In the genomic region with DNA sequence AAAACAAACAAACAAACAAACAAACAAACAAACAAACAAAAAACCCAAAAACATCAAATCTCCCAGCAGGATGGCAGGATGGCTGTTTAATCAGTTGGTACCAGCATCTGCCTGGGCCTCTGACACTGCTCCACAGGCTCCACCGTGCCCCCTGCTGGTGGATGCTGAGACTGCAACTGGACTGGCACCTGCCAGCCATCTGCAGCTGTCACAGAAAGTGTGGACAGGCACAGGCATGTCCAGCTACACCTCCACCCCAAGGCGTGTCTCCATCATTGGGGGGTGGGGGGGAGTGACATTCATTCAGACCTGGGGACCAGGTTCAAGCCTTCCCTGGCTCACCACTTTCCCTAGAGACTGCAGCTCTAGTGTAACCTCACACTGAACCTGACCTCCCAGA, we compare ENCODE assay signal across 8 mouse cellular contexts. TPM values are rescaled to one million over a fixed set of nuclear protein-coding genes. Genes with fewer than 3 reads are reported as not detected.
DNase-seq lines count a peak whose midpoint lies in the region; ATAC-seq and TF ChIP-seq lines count a peak whose summit lies in the region.

No protein-coding gene starts in this region.

- no peaks in the 10 kb centered on the region for H3K4me1 ChIP-seq in kidney, embryonic 16.5 days (ENCODE audit: insufficient read depth, low read length)
- no peaks in the 10 kb centered on the region for H3K4me1 ChIP-seq in limb, embryonic 14.5 days (ENCODE audit: control insufficient read depth, insufficient read depth, low read length)
- no peaks in the 10 kb centered on the region for H3K4me1 ChIP-seq in testis, adult 2 months (ENCODE audit: control insufficient read depth, insufficient read depth, low read length)

- H3K4me2 ChIP-seq in kidney, embryonic 16.5 days (replicated peaks; ENCODE audit: low read depth, low read length) = no peak overlapping the region
- H3K4me2 ChIP-seq in limb, embryonic 14.5 days (replicated peaks; ENCODE audit: low read depth, low read length, severe bottlenecking) = no peak overlapping the region

- no peak overlapping the region for H3K4me3 ChIP-seq in kidney, embryonic 16.5 days (ENCODE audit: low read length)
- no peak overlapping the region for H3K4me3 ChIP-seq in limb, embryonic 14.5 days (replicated peaks; ENCODE audit: low read length)
- H3K4me3 ChIP-seq in testis, adult 2 months (ENCODE audit: control insufficient read depth, low read depth, low read length) = no peak overlapping the region

- no peak for TF ChIP-seq POLR2A in limb, embryonic 14.5 days (IDR thresholded peaks at IDR 0.05; ENCODE audit: borderline replicate concordance, extremely low read depth, insufficient read depth, insufficient read length)
- TF ChIP-seq POLR2A in testis, adult 2 months (IDR thresholded peaks at IDR 0.05; ENCODE audit: control insufficient read depth, low read depth, low read length) = no peak

- ATAC-seq in kidney, embryonic 16.5 days (ENCODE audit: low FRiP score, low TSS enrichment) = no peak
- ATAC-seq in limb, embryonic 14.5 days (ENCODE audit: low FRiP score, low read depth) = 0 out of 2 replicates have a peak, but pooled peaks have one; percentile 38

- no peak overlapping the region for H3K9ac ChIP-seq in kidney, embryonic 16.5 days (replicated peaks; ENCODE audit: low read length)
- H3K9ac ChIP-seq in limb, embryonic 14.5 days (ENCODE audit: low read depth, low read length, severe bottlenecking) = no peak overlapping the region

- peak; percentile 98 for TF ChIP-seq CTCF in testis, adult 2 months (IDR thresholded peaks at IDR 0.05; ENCODE audit: control insufficient read depth, insufficient read depth, insufficient replicate concordance, low read depth, low read length)

- peak; percentile 65 for DNase-seq in kidney, adult 11 months
- peak; percentile 64 for DNase-seq in cerebellum, adult 9-11 months
- peak; percentile 79 to 84 for DNase-seq in frontal cortex, postnatal 25 days (ENCODE audit: low spot score in 2 of 2)
- peak; percentile 87 for DNase-seq in kidney, adult 9 months
- DNase-seq in limb, embryonic 14.5 days (ENCODE audit: low spot score) = peak; percentile 43
- peak; percentile 87 for DNase-seq in naive thymus-derived CD4-positive, alpha-beta T cell, adult 2 months (ENCODE audit: low read depth)

- 2% methylated on average over 2 of the region's 2 CpGs for WGBS in kidney, embryonic 16.5 days
- WGBS in limb, embryonic 14.5 days = 0% methylated on average over 2 of the region's 2 CpGs

- H3K9me3 ChIP-seq in kidney, embryonic 16.5 days (ENCODE audit: low read length) = no peaks in the 10 kb centered on the region
- peaks cover 6% of the 10 kb centered on the region; the same call in 1 of the 2 replicates for H3K9me3 ChIP-seq in limb, embryonic 14.5 days (ENCODE audit: control insufficient read depth, low read length)

- no peaks in the 10 kb centered on the region for H3K36me3 ChIP-seq in kidney, embryonic 16.5 days (ENCODE audit: insufficient read depth, low read length)
- H3K36me3 ChIP-seq in limb, embryonic 14.5 days (ENCODE audit: control insufficient read depth, insufficient read depth, low read length) = no peaks in the 10 kb centered on the region
- no peaks in the 10 kb centered on the region for H3K36me3 ChIP-seq in testis, adult 2 months (ENCODE audit: control insufficient read depth, insufficient read depth, low read length)

- H3K27me3 ChIP-seq in kidney, embryonic 16.5 days (ENCODE audit: insufficient read depth, low read length) = no peaks in the 10 kb centered on the region
- no peaks in the 10 kb centered on the region for H3K27me3 ChIP-seq in limb, embryonic 14.5 days (ENCODE audit: control insufficient read depth, insufficient read depth, low read length)
- H3K27me3 ChIP-seq in testis, adult 2 months (ENCODE audit: control insufficient read depth, insufficient read depth, low read length) = no peaks in the 10 kb centered on the region

- H3K27ac ChIP-seq in kidney, embryonic 16.5 days (ENCODE audit: low read length) = no peak overlapping the region
- H3K27ac ChIP-seq in limb, embryonic 14.5 days (replicated peaks; ENCODE audit: low read depth, low read length) = no peak overlapping the region
- no peak overlapping the region for H3K27ac ChIP-seq in testis, adult 2 months (ENCODE audit: control insufficient read depth, insufficient read depth, low read depth, low read length)

RNA-seq across cellular contexts. Expression of a gene that starts 37.2 kb away (rescaled TPM):
- polyA plus RNA-seq in kidney, embryonic 16.5 days (2015; fragmentation: Nextera tagmentation; extraction: Ambion mirVana) = 0.95 and 0.99 TPM in 2 replicates
- polyA plus RNA-seq in limb, embryonic 14.5 days (2012; rRNA removed) = 0.50 and 0.59 TPM in 2 replicates
- 0.22 and 0.74 TPM in 2 replicates for polyA plus RNA-seq in limb, embryonic 14.5 days (2014; fragmentation: Nextera tagmentation; extraction: Ambion mirVana)
- polyA plus RNA-seq in testis, adult 2 months (2012; rRNA removed) = 32.3 and 34.3 TPM in 2 replicates

RNA-seq across cellular contexts. Expression of a gene that starts 37.5 kb away (rescaled TPM):
- 51.4 and 71.6 TPM in 2 replicates for polyA plus RNA-seq in kidney, embryonic 16.5 days (2015; fragmentation: Nextera tagmentation; extraction: Ambion mirVana)
- polyA plus RNA-seq in limb, embryonic 14.5 days (2012; rRNA removed) = 32.5 and 36.2 TPM in 2 replicates
- polyA plus RNA-seq in limb, embryonic 14.5 days (2014; fragmentation: Nextera tagmentation; extraction: Ambion mirVana) = 57.2 and 57.4 TPM in 2 replicates
- polyA plus RNA-seq in testis, adult 2 months (2012; rRNA removed) = 6.7 and 7.2 TPM in 2 replicates

Comparison
In these comparisons a context has a peak if more than half of its experiments do, and no peak if none do; other contexts are left out.
1. RNA of a gene that starts 37.2 kb away (polyA plus RNA-seq): 32.3 to 34.3 TPM in testis, adult 2 months; 0.95 to 0.99 TPM in kidney, embryonic 16.5 days and 0.22 to 0.74 TPM in limb, embryonic 14.5 days; every median in the first group is over 10 times any median in the second.
2. Peak in every context shown above with its lines, with median percentiles within 50 percentile points of each other: DNase-seq.